ENCODE assay signal across 9 mouse cellular contexts in genomic region chr3:35693039-35693438, GRCm38 (mm10).
A peak's percentile ranks its signal among the peaks of the same experiment; 100 is the strongest.
DNase-seq lines count a peak whose midpoint lies in the region; ATAC-seq lines count a peak whose summit lies in the region.
"Had no signal": no experiment of that assay in that cellular context is flagged by ENCODE, and none has a peak within 500 bp of the region (broad histone marks: within the 10 kb centered on the region; RNA-seq: fewer than 3 reads in every experiment).

No protein-coding gene starts in this region.

- DNase-seq in ES-CJ7 (ENCODE audit: low read depth, low spot score): peak; percentile 91
- DNase-seq in c-Kit-positive CD71-negative TER-119-negative erythroid progenitor cells, embryonic 14.5 days (ENCODE audit: low read depth): peak; percentile 84
- peak; percentile 67 for DNase-seq in forebrain, embryonic 11.5 days (ENCODE audit: low spot score)
- DNase-seq in layer of hippocampus, postnatal 25 days (ENCODE audit: extremely low spot score in 1 of 2, low spot score in 1 of 2): peak; percentile 44 to 68
- peak; percentile 92 for DNase-seq in lung, postnatal 36 days
- DNase-seq in retina, postnatal 7 days (ENCODE audit: low read depth, low spot score): peak; percentile 60
- peak; percentile 87 for DNase-seq in thymus, postnatal 4 days

- H3K4me3 ChIP-seq in forebrain, embryonic 11.5 days (ENCODE audit: low read depth, low read length): no peak overlapping the region
- no peak overlapping the region for H3K4me3 ChIP-seq in hindbrain, embryonic 15.5 days
- H3K4me3 ChIP-seq: limb, embryonic 15.5 days had no signal

- no peak overlapping the region for H3K4me2 ChIP-seq in forebrain, embryonic 11.5 days (ENCODE audit: low read depth, low read length, severe bottlenecking)
- H3K4me2 ChIP-seq in hindbrain, embryonic 15.5 days: no peak overlapping the region
- H3K4me2 ChIP-seq: limb, embryonic 15.5 days had no signal

- H3K9ac ChIP-seq in forebrain, embryonic 11.5 days (ENCODE audit: low read length): no peak overlapping the region
- H3K9ac ChIP-seq in hindbrain, embryonic 15.5 days: no peak overlapping the region
- H3K9ac ChIP-seq: limb, embryonic 15.5 days had no signal

- ATAC-seq in forebrain, embryonic 11.5 days (replicated peaks; ENCODE audit: low FRiP score): peak; percentile 58; the same call in 1 of the 2 replicates
- 0 out of 2 replicates have a peak, but pooled peaks have one; percentile 51 for ATAC-seq in hindbrain, embryonic 15.5 days (ENCODE audit: low FRiP score, low read depth)

- no peaks in the 10 kb centered on the region for H3K27me3 ChIP-seq in forebrain, embryonic 11.5 days (ENCODE audit: control insufficient read depth, insufficient read depth, low read length)
- no peaks in the 10 kb centered on the region for H3K27me3 ChIP-seq in hindbrain, embryonic 15.5 days
- H3K27me3 ChIP-seq: limb, embryonic 15.5 days had no signal

- WGBS in forebrain, embryonic 11.5 days: 53% methylated on average over 6 of the region's 6 CpGs
- WGBS in hindbrain, embryonic 15.5 days: 55% methylated on average over 6 of the region's 6 CpGs

- no peaks in the 10 kb centered on the region for H3K36me3 ChIP-seq in forebrain, embryonic 11.5 days (ENCODE audit: control insufficient read depth, insufficient read depth, low read length)
- H3K36me3 ChIP-seq in hindbrain, embryonic 15.5 days: no peaks in the 10 kb centered on the region
- H3K36me3 ChIP-seq: limb, embryonic 15.5 days had no signal

- H3K4me1 ChIP-seq in forebrain, embryonic 11.5 days (replicated peaks; ENCODE audit: control insufficient read depth, insufficient read depth, low read length): no peaks in the 10 kb centered on the region
- no peaks in the 10 kb centered on the region for H3K4me1 ChIP-seq in hindbrain, embryonic 15.5 days (replicated peaks)
- H3K4me1 ChIP-seq: limb, embryonic 15.5 days had no signal

- H3K9me3 ChIP-seq in forebrain, embryonic 11.5 days (ENCODE audit: control insufficient read depth, low read length): no peaks in the 10 kb centered on the region
- no peaks in the 10 kb centered on the region for H3K9me3 ChIP-seq in hindbrain, embryonic 15.5 days
- H3K9me3 ChIP-seq: limb, embryonic 15.5 days had no signal

- no peak overlapping the region for H3K27ac ChIP-seq in forebrain, embryonic 11.5 days (ENCODE audit: low read depth, low read length)
- no peak overlapping the region for H3K27ac ChIP-seq in hindbrain, embryonic 15.5 days (replicated peaks)
- H3K27ac ChIP-seq: limb, embryonic 15.5 days had no signal
